ENCODE assay signal across 11 mouse cellular contexts in the genomic region with DNA sequence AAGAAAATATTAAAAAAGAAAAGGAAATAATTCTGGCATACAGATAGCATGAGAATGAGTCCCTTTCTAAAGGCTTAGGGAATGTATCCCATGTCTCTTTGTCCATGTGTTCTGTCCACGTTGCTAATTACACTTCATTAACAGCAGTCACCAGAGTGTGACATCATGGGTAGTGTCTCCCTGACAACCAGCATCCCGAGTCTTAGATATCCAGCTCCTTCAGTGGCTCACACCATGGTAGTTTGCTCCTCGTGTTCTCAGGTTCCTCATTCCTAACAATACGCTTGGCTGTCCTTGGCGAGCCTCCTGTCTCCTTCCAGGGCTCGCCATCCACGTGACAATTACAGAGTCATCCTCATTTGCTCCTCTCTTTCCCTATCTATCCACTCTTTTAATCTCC.
A peak's percentile ranks its signal among the peaks of the same experiment; 100 is the strongest.
DNase-seq lines count a peak whose midpoint lies in the region; ATAC-seq and TF ChIP-seq lines count a peak whose summit lies in the region.
"Had no signal": no experiment of that assay in that cellular context is flagged by ENCODE, and none has a peak within 500 bp of the region (broad histone marks: within the 10 kb centered on the region; RNA-seq: fewer than 3 reads in every experiment).

No protein-coding gene starts in this region.

- no peak overlapping the region for H3K27ac ChIP-seq in kidney, embryonic 14.5 days (ENCODE audit: low read depth, low read length)
- H3K27ac ChIP-seq in kidney, adult 2 months (ENCODE audit: insufficient read depth, low read depth, low read length) = no peak overlapping the region
- H3K27ac ChIP-seq in forebrain, embryonic 11.5 days (ENCODE audit: low read depth, low read length) = no peak overlapping the region
- no peak overlapping the region for H3K27ac ChIP-seq in forebrain, postnatal 0 days (ENCODE audit: low read depth, low read length)
- no peak overlapping the region for H3K27ac ChIP-seq in midbrain, embryonic 15.5 days
- H3K27ac ChIP-seq: macrophage had no signal

- ATAC-seq in kidney, embryonic 14.5 days (ENCODE audit: low FRiP score, low TSS enrichment) = peak; percentile 55; the same call in 1 of the 2 replicates
- ATAC-seq in forebrain, embryonic 11.5 days (replicated peaks; ENCODE audit: low FRiP score) = peak; percentile 69
- peak; percentile 69 for ATAC-seq in forebrain, postnatal 0 days
- 0 out of 2 replicates have a peak, but pooled peaks have one; percentile 37 for ATAC-seq in midbrain, embryonic 15.5 days (replicated peaks)
- ATAC-seq: inflammation-experienced regulatory T-cells, adult 6 months had no signal

- no peak overlapping the region for H3K4me3 ChIP-seq in kidney, embryonic 14.5 days (ENCODE audit: low read length)
- H3K4me3 ChIP-seq in kidney, adult 2 months (ENCODE audit: insufficient read depth, low read depth, low read length) = no peak overlapping the region
- H3K4me3 ChIP-seq in forebrain, embryonic 11.5 days (ENCODE audit: low read depth, low read length) = no peak overlapping the region
- H3K4me3 ChIP-seq in forebrain, postnatal 0 days (ENCODE audit: low read depth, low read length) = no peak overlapping the region
- H3K4me3 ChIP-seq in midbrain, embryonic 15.5 days = no peak overlapping the region

- peaks cover 2% of the 10 kb centered on the region; the same call in 1 of the 2 replicates for H3K4me1 ChIP-seq in kidney, embryonic 14.5 days (ENCODE audit: control insufficient read depth, insufficient read depth, low read length)
- H3K4me1 ChIP-seq in kidney, adult 2 months (ENCODE audit: control insufficient read depth, insufficient read depth, low read length) = no peaks in the 10 kb centered on the region
- H3K4me1 ChIP-seq in forebrain, embryonic 11.5 days (replicated peaks; ENCODE audit: control insufficient read depth, insufficient read depth, low read length) = peaks cover 9% of the 10 kb centered on the region; the same call in 1 of the 2 replicates
- peaks cover 5% of the 10 kb centered on the region; the same call in 1 of the 2 replicates for H3K4me1 ChIP-seq in forebrain, postnatal 0 days (ENCODE audit: insufficient read depth)
- H3K4me1 ChIP-seq in midbrain, embryonic 15.5 days = peaks cover 10% of the 10 kb centered on the region; the same call in 1 of the 2 replicates

- 35% methylated on average over 7 of the region's 7 CpGs for WGBS in kidney, embryonic 14.5 days
- WGBS in kidney, adult 2 months = 47% methylated on average over 7 of the region's 7 CpGs
- WGBS in forebrain, embryonic 11.5 days = 32% methylated on average over 7 of the region's 7 CpGs
- 31% methylated on average over 7 of the region's 7 CpGs for WGBS in forebrain, postnatal 0 days
- 19% methylated on average over 7 of the region's 7 CpGs for WGBS in midbrain, embryonic 15.5 days

- TF ChIP-seq CTCF in kidney, adult 2 months (conservative IDR thresholded peaks at IDR 0.05; ENCODE audit: insufficient read depth, insufficient read length, low read depth, low read length) = no peak
- no peak for TF ChIP-seq CTCF in forebrain, postnatal 0 days (IDR thresholded peaks at IDR 0.05; ENCODE audit: low read depth)

- no peaks in the 10 kb centered on the region for H3K9me3 ChIP-seq in kidney, embryonic 14.5 days (ENCODE audit: control insufficient read depth, low read length)
- H3K9me3 ChIP-seq in forebrain, embryonic 11.5 days (ENCODE audit: control insufficient read depth, low read length) = no peaks in the 10 kb centered on the region
- no peaks in the 10 kb centered on the region for H3K9me3 ChIP-seq in forebrain, postnatal 0 days (ENCODE audit: low read length)
- H3K9me3 ChIP-seq in midbrain, embryonic 15.5 days = no peaks in the 10 kb centered on the region

- H3K27me3 ChIP-seq in kidney, embryonic 14.5 days (ENCODE audit: control insufficient read depth, insufficient read depth, low read length) = no peaks in the 10 kb centered on the region
- no peaks in the 10 kb centered on the region for H3K27me3 ChIP-seq in kidney, adult 2 months (replicated peaks; ENCODE audit: control insufficient read depth, insufficient read depth, low read length)
- no peaks in the 10 kb centered on the region for H3K27me3 ChIP-seq in forebrain, embryonic 11.5 days (ENCODE audit: control insufficient read depth, insufficient read depth, low read length)
- no peaks in the 10 kb centered on the region for H3K27me3 ChIP-seq in forebrain, postnatal 0 days (ENCODE audit: insufficient read depth, low read length)
- H3K27me3 ChIP-seq in midbrain, embryonic 15.5 days (replicated peaks) = peaks cover 8% of the 10 kb centered on the region; the same call in 1 of the 2 replicates

- no peak overlapping the region for H3K9ac ChIP-seq in kidney, embryonic 14.5 days (ENCODE audit: low read depth, low read length)
- no peak overlapping the region for H3K9ac ChIP-seq in forebrain, embryonic 11.5 days (ENCODE audit: low read length)
- no peak overlapping the region for H3K9ac ChIP-seq in forebrain, postnatal 0 days
- H3K9ac ChIP-seq in midbrain, embryonic 15.5 days = no peak overlapping the region

- no peak for TF ChIP-seq POLR2A in kidney, adult 2 months (IDR thresholded peaks at IDR 0.05; ENCODE audit: low read depth, low read length)

- DNase-seq in kidney, adult 2 months = no peak
- DNase-seq in forebrain, embryonic 11.5 days (ENCODE audit: low spot score) = peak; percentile 55
- DNase-seq in forebrain, postnatal 0 days = peak; percentile 33
- DNase-seq in adrenal gland, postnatal 14 days = no peak
- DNase-seq in adipocyte (ENCODE audit: low spot score) = no peak
- DNase-seq in urinary bladder, adult 2 months (ENCODE audit: low spot score) = no peak

- no peak overlapping the region for H3K4me2 ChIP-seq in kidney, embryonic 14.5 days (replicated peaks; ENCODE audit: low read depth, low read length)
- no peak overlapping the region for H3K4me2 ChIP-seq in forebrain, embryonic 11.5 days (ENCODE audit: low read depth, low read length, severe bottlenecking)
- no peak overlapping the region for H3K4me2 ChIP-seq in forebrain, postnatal 0 days (ENCODE audit: low read depth)
- H3K4me2 ChIP-seq in midbrain, embryonic 15.5 days = no peak overlapping the region; the same call in 1 of the 2 replicates
- H3K4me2 ChIP-seq: liver, embryonic 11.5 days had no signal

- H3K36me3 ChIP-seq in kidney, embryonic 14.5 days (ENCODE audit: control insufficient read depth, insufficient read depth, low read length) = no peaks in the 10 kb centered on the region
- no peaks in the 10 kb centered on the region for H3K36me3 ChIP-seq in kidney, adult 2 months (ENCODE audit: control insufficient read depth, insufficient read depth, low read length)
- no peaks in the 10 kb centered on the region for H3K36me3 ChIP-seq in forebrain, embryonic 11.5 days (ENCODE audit: control insufficient read depth, insufficient read depth, low read length)
- no peaks in the 10 kb centered on the region for H3K36me3 ChIP-seq in forebrain, postnatal 0 days (ENCODE audit: insufficient read depth)
- H3K36me3 ChIP-seq in midbrain, embryonic 15.5 days (replicated peaks) = no peaks in the 10 kb centered on the region

Comparison
In these comparisons a context has a peak if more than half of its experiments do, and no peak if none do; other contexts are left out.
1. DNase-seq: peak in forebrain, embryonic 11.5 days (single experiment) and forebrain, postnatal 0 days (single experiment); none in kidney, adult 2 months (single experiment), adrenal gland, postnatal 14 days (single experiment), adipocyte (single experiment) and urinary bladder, adult 2 months (single experiment).
2. Peak in every context shown above with its lines, with median percentiles within 50 percentile points of each other: ATAC-seq.